Mouse (Mus musculus): ENCODE data around the gene Sox5. TPM values are rescaled to one million over a fixed set of nuclear protein-coding genes. Genes with fewer than 3 reads are reported as not detected.

Sox5 gene
- total and polyA plus RNA-seq, 3 experiments, result 0.08 to 0.47 (median 0.46) TPM

- Histone ChIP-seq H3K27me3 (replicated peaks) (no peaks in the 10 kb centered on the region), H3K4me3 (replicated peaks in 1 of 3; ENCODE audit: low read depth in 2 of 3, low read length in 2 of 3, poor library complexity in 1 of 3) (no peak overlapping the region), H3K9ac (ENCODE audit: insufficient read depth, low read depth) (no peak overlapping the region), H3K4me2 (ENCODE audit: insufficient read depth, low read depth, poor library complexity, severe bottlenecking) (no peak overlapping the region), H3K79me2 (replicated peaks; ENCODE audit: control insufficient read depth, extremely low read depth, insufficient read depth, poor library complexity, severe bottlenecking) (no peaks in the 10 kb centered on the region), H3K36me3 (replicated peaks in 1 of 2; ENCODE audit: control insufficient read depth in 1 of 2, insufficient read depth in 1 of 2, low read length in 1 of 2) (no peaks in the 10 kb centered on the region), H3K9me3 (replicated peaks; ENCODE audit: low read length) (no peaks in the 10 kb centered on the region), H3K4me1 (ENCODE audit: control insufficient read depth in 1 of 2, insufficient read depth in 2 of 2) (no peaks in the 10 kb centered on the region), H3K27ac (ENCODE audit: insufficient read depth, low read depth) (no peak overlapping the region)
- in situ Hi-C loops (cut with MboI; ENCODE audit: low pct_ligation_motif_present, low pct_unique_long_range_greater_than_20kb, low sequenced_read_pairs) (no loop called here), dilution Hi-C loops (cut with MboI; ENCODE audit: extremely low pct_ligation_motif_present, extremely low pct_unique_long_range_greater_than_20kb, low sequenced_read_pairs) (no loop called here)
- DNase-seq (ENCODE audit: extremely low read depth), result no peak
- TF ChIP-seq HCFC1 (IDR thresholded peaks at IDR 0.05; ENCODE audit: low read depth, low read length) (no peak), CTCF (conservative IDR thresholded peaks at IDR 0.05 in 1 of 2, IDR thresholded peaks at IDR 0.05 in 1 of 2; ENCODE audit: low read depth in 2 of 2, low read length in 2 of 2) (no peak)
These were observed 946.4 kb downstream of the Sox5 start for GRCm38 (mm10) chr6:143835331-143835730.

DNA sequence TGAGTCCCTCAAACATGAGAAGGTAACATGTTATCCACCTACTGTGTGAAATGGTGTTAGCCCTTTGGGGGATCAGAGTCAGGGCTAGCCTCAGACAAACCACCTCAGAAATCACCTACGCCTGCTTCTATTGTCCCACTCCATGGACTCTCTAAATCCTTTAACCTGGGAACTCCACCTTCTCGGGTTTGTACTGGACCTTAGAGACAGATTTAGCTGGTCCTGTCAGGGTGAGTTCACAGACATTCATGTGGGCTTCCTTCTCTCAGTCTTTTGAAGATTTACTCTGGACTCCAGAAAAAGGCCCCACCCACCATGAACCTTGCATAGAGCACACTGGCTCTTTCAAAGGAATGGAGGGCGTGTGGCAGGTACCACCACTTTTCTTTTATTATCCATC, 947.8 kb downstream of the Sox5 start:
- Histone ChIP-seq H3K27ac (ENCODE audit: insufficient read depth, low read depth) (no peak overlapping the region), H3K9me3 (replicated peaks; ENCODE audit: low read length) (no peaks in the 10 kb centered on the region), H3K4me2 (ENCODE audit: insufficient read depth, low read depth, poor library complexity, severe bottlenecking) (no peak overlapping the region), H3K36me3 (replicated peaks in 1 of 2; ENCODE audit: control insufficient read depth in 1 of 2, insufficient read depth in 1 of 2, low read length in 1 of 2) (no peaks in the 10 kb centered on the region), H3K79me2 (replicated peaks; ENCODE audit: control insufficient read depth, extremely low read depth, insufficient read depth, poor library complexity, severe bottlenecking) (no peaks in the 10 kb centered on the region), H3K4me3 (replicated peaks in 1 of 3; ENCODE audit: low read depth in 2 of 3, low read length in 2 of 3, poor library complexity in 1 of 3) (no peak overlapping the region), H3K27me3 (replicated peaks) (no peaks in the 10 kb centered on the region), H3K4me1 (ENCODE audit: control insufficient read depth in 1 of 2, insufficient read depth in 2 of 2) (peaks cover 0 to 9% of the 10 kb centered on the region in 2 experiments; a peak in 2 of 4 replicates), H3K9ac (ENCODE audit: insufficient read depth, low read depth) (no peak overlapping the region)
- in situ Hi-C loops (cut with MboI; ENCODE audit: low pct_ligation_motif_present, low pct_unique_long_range_greater_than_20kb, low sequenced_read_pairs) (no loop called here), dilution Hi-C loops (cut with MboI; ENCODE audit: extremely low pct_ligation_motif_present, extremely low pct_unique_long_range_greater_than_20kb, low sequenced_read_pairs) (no loop called here)
- no peak for TF ChIP-seq RCOR1 (conservative IDR thresholded peaks at IDR 0.05; ENCODE audit: low read depth, low read length)
- TF ChIP-seq CHD1 (IDR thresholded peaks at IDR 0.05; ENCODE audit: low read depth, low read length), result no peak
- TF ChIP-seq SIN3A (IDR thresholded peaks at IDR 0.05; ENCODE audit: low read length), result no peak
- TF ChIP-seq NRF1 (IDR thresholded peaks at IDR 0.05; ENCODE audit: low read depth, low read length), result no peak
- no peak for TF ChIP-seq JUN (IDR thresholded peaks at IDR 0.05; ENCODE audit: insufficient read depth, low read depth, low read length)
- TF ChIP-seq MXI1 (IDR thresholded peaks at IDR 0.05; ENCODE audit: low read depth, low read length), result no peak
- TF ChIP-seq E2F4 (IDR thresholded peaks at IDR 0.05; ENCODE audit: insufficient replicate concordance, low read depth, low read length), result no peak
- TF ChIP-seq CTCF (conservative IDR thresholded peaks at IDR 0.05 in 1 of 2, IDR thresholded peaks at IDR 0.05 in 1 of 2; ENCODE audit: low read depth in 2 of 2, low read length in 2 of 2), result no peak
- TF ChIP-seq KAT2A (IDR thresholded peaks at IDR 0.05; ENCODE audit: insufficient replicate concordance, low read length), result no peak
- no peak for TF ChIP-seq MAX (IDR thresholded peaks at IDR 0.05; ENCODE audit: low read length)
- no peak for TF ChIP-seq NELFE (IDR thresholded peaks at IDR 0.05; ENCODE audit: low read depth, low read length)
- TF ChIP-seq POLR2AphosphoS2 (IDR thresholded peaks at IDR 0.05; ENCODE audit: low read depth, low read length), result no peak
- no peak for TF ChIP-seq RAD21 (IDR thresholded peaks at IDR 0.05; ENCODE audit: low read depth, low read length)
- no peak for TF ChIP-seq ZMIZ1 (IDR thresholded peaks at IDR 0.05; ENCODE audit: low read depth, low read length)
- no peak for TF ChIP-seq TCF12 (IDR thresholded peaks at IDR 0.05; ENCODE audit: low read depth, low read length)
- no peak for TF ChIP-seq JUND (conservative IDR thresholded peaks at IDR 0.05; ENCODE audit: low read depth, low read length)
- no peak for TF ChIP-seq ETS1 (conservative IDR thresholded peaks at IDR 0.05; ENCODE audit: low read depth, low read length)
- TF ChIP-seq UBTF (IDR thresholded peaks at IDR 0.05; ENCODE audit: low read depth, low read length), result no peak
- TF ChIP-seq USF1 (IDR thresholded peaks at IDR 0.05; ENCODE audit: low read depth, low read length), result no peak
- no peak for TF ChIP-seq MAZ (IDR thresholded peaks at IDR 0.05; ENCODE audit: low read depth, low read length)
- DNase-seq (ENCODE audit: extremely low read depth), result no peak

All from CH12.LX (cell line).